Mouse (Mus musculus) stomach, postnatal 0 days (tissue): Measurements from ENCODE around the gene Mtmr12.

Experiments used
- CTCF ChIP-seq: IDR thresholded peaks from 2 replicates; pipeline ENCODE4 v1.5.1; 2016; ENCODE audit warnings: antibody characterized with exemption, low read depth, mild to moderate bottlenecking, moderate library complexity
- EP300 ChIP-seq: optimal IDR thresholded peaks from 2 replicates; pipeline ENCODE3; 2016; ENCODE audit warnings: antibody characterized with exemption

DNA sequence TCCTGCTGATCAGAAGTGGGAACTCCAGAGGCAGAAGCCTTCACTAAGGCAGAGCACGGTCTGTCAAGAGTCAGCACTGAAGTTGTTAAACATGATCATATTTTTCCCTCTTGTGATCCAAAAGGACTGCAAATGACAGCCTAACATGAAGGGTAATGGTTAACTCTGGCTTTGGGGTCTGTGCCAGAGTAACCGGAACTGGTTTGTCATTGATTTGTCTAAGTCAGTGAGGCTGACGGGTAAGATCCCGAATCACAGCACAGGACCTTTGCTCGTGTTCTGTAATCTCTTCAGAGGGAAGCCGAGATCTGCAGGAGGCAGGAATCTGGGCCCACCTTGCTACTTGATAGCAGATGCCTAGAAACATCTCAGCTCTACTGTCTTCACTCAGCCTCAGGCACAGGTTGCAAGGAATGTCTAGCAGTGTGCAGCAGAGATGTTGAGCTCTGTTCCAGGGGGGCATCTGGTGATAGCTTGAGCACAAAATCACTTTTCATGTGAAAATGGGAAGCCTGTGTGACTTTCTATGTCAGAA, 2.8 kb downstream of the Mtmr12 start:
- no peak for TF ChIP-seq EP300
- TF ChIP-seq CTCF = no peak
